Comparison of ENCODE assay signal across 8 mouse cellular contexts in the genomic region with DNA sequence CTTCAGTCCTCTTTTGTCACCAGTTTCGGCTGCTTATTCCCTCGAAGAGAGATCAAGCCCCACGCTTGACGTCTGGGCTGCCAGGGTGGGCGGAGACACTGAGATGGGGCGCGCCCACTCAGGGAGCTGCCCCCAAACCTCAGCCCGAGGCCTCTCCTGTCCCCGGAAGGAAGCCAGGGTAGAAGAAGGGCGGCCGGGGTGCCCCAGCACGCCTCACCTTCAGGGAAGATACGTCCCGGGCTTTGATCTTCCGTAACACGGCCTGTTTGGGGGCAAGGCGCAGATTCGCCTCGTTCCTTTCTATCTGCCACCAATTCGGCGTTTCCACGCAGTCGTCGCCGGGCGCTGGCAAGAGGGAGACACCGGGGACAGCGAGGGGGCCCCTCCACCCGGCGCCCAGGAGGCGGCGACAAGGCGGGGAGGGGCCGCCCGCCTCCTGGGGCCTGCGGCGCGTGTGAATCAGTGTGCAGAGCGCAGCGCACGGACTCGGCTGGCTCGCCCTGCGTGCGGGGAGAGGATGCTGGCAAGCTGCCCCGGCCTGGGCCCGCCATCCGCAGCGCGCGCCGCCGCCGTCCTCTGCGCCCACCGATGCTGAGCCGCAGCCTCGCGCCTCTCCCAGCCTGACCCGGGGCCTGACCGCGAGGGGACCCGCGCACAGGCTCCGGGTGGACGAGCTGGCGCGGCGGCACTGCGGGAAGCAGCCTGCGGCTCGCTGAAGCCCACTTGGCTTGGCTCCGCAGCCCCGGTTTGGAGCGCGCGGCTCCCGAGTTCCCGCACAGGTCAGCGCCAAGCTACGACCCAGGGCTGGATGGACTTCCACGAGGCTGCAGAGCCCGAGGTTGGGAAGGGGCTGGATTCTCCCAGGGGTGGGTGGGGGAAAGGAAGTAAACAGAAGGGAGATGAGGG. TPM values are rescaled to one million over a fixed set of nuclear protein-coding genes. Genes with fewer than 3 reads are reported as not detected.
DNase-seq lines count a peak whose midpoint lies in the region; ATAC-seq lines count a peak whose summit lies in the region.

Gene Adcy3 (plus strand): TSS at position 163 of the 906 bp plus-strand sequence.

- no peaks in the 10 kb centered on the region for H3K36me3 ChIP-seq in hindbrain, embryonic 15.5 days

- peak within 1 kb of the TSS; percentile 75 for H3K4me2 ChIP-seq in hindbrain, embryonic 15.5 days

- ATAC-seq in activated CD4-positive, CD25-positive, alpha-beta regulatory T cell, adult 4 months = peak; percentile 92
- peak; percentile 88 for ATAC-seq in hindbrain, embryonic 15.5 days (ENCODE audit: low FRiP score, low read depth)
- ATAC-seq in megakaryocyte progenitor cell, adult 5-6 weeks (replicated peaks; ENCODE audit: poor library complexity) = peak; percentile 80

- intact Hi-C loops in left cerebral cortex, postnatal 25 days (cut with DNase I) = loop anchor here (2.0 to 5.0 kb wide), 3 partner anchors 16 to 344 kb away; partner anchors contain the start of gene Ncoa1

- no peaks in the 10 kb centered on the region for H3K9me3 ChIP-seq in hindbrain, embryonic 15.5 days

- peaks cover 38% of the 10 kb centered on the region for H3K4me1 ChIP-seq in hindbrain, embryonic 15.5 days (replicated peaks)

- no peaks in the 10 kb centered on the region for H3K27me3 ChIP-seq in hindbrain, embryonic 15.5 days

- peak within 1 kb of the TSS; percentile 69 for H3K27ac ChIP-seq in hindbrain, embryonic 15.5 days (replicated peaks)

- peak within 1 kb of the TSS; percentile 73 for H3K9ac ChIP-seq in hindbrain, embryonic 15.5 days

- WGBS in hindbrain, embryonic 15.5 days = under 1% methylated on average over 72 of the region's 83 CpGs

- peak; percentile 85 to 88 for DNase-seq in cerebellum, postnatal 25 days
- peak; percentile 38 for DNase-seq in gastrocnemius, adult 18-20 months (ENCODE audit: low spot score)
- peak; percentile 76 to 79 for DNase-seq in left cerebral cortex, postnatal 25 days (ENCODE audit: low spot score in 2 of 2)
- DNase-seq in right cerebral cortex, postnatal 10 days (ENCODE audit: low spot score in 2 of 2) = peak; percentile 83 to 86
- peak; percentile 17 to 36 for DNase-seq in urinary bladder, postnatal 36 days (ENCODE audit: low spot score in 2 of 2)

- H3K4me3 ChIP-seq in hindbrain, embryonic 15.5 days = peak within 1 kb of the TSS; percentile 50

RNA-seq across cellular contexts. Expression of gene Adcy3, which starts in this region (rescaled TPM):
- 1 to 10 TPM; 4.1 to 5.0 TPM for polyA plus RNA-seq in activated CD4-positive, CD25-positive, alpha-beta regulatory T cell, adult 4 months (2017; shearing (Covaris generic))
- total RNA-seq in gastrocnemius, adult 18-20 months (2021) = 1 to 10 TPM; 1.2 to 1.6 TPM
- 15.8 and 17.7 TPM in 2 replicates for polyA plus RNA-seq in hindbrain, embryonic 15.5 days (2015; fragmentation: Nextera tagmentation; extraction: Ambion mirVana)
- 10 to 100 TPM; 52.4 to 54.1 TPM for total RNA-seq in left cerebral cortex, postnatal 25 days (2021)
- total RNA-seq in megakaryocyte progenitor cell, adult 5-6 weeks (2015) = 1.3 and 2.0 TPM in 2 replicates
- total RNA-seq in megakaryocyte progenitor cell, adult 5-6 weeks (2017) = 1.6 and 2.0 TPM in 2 replicates

Comparison
In these comparisons a context has a peak if more than half of its experiments do, and no peak if none do; other contexts are left out.
1. Peak in every context shown above with its lines: DNase-seq, ATAC-seq, H3K4me3 ChIP-seq and H3K27ac ChIP-seq.
2. RNA of gene Adcy3 (total RNA-seq): 52.4 to 54.1 TPM in left cerebral cortex, postnatal 25 days; 1.3 to 2.0 TPM in megakaryocyte progenitor cell, adult 5-6 weeks and 1.2 to 1.6 TPM in gastrocnemius, adult 18-20 months; every median in the first group is over 10 times any median in the second.
3. DNase-seq: peak in every context shown above with its lines; median percentile 86 in cerebellum, postnatal 25 days; 84 in right cerebral cortex, postnatal 10 days; 78 in left cerebral cortex, postnatal 25 days; 38 in gastrocnemius, adult 18-20 months; 26 in urinary bladder, postnatal 36 days.